Mouse (Mus musculus): ENCODE results near the gene Doc2b.

The Doc2b gene

GRCm38 (mm10) chr11:75796029-75796445 is at the start of gene Doc2b:
Gene Doc2b (minus strand): TSS chr11:75796049.
- DNase-seq, result peak; percentile 12

GRCm38 (mm10) chr11:75842904-75843619 is 47.2 kb upstream of the Doc2b start:
- no peak for DNase-seq

- no peak for DNase-seq
These were observed 45.7 kb upstream of the Doc2b start for GRCm38 (mm10) chr11:75841503-75841902.

- no peak for DNase-seq
These were observed 43.9 kb upstream of the Doc2b start for GRCm38 (mm10) chr11:75839536-75840430.

- DNase-seq, result peak; percentile 10
These were observed 43.1 kb upstream of the Doc2b start for GRCm38 (mm10) chr11:75838861-75839426.

- DNase-seq, result peak; percentile 19
These were observed 40.4 kb upstream of the Doc2b start for GRCm38 (mm10) chr11:75836240-75836610.

GRCm38 (mm10) chr11:75835587-75836239 is 39.9 kb upstream of the Doc2b start:
- DNase-seq, result peak; percentile 13

GRCm38 (mm10) chr11:75833081-75833480 is 37.2 kb upstream of the Doc2b start:
- DNase-seq, result no peak

GRCm38 (mm10) chr11:75830386-75830785 is 34.5 kb upstream of the Doc2b start:
- DNase-seq, result no peak

- DNase-seq, result peak; percentile 10
These were observed 31.6 kb upstream of the Doc2b start for GRCm38 (mm10) chr11:75827414-75827813.

GRCm38 (mm10) chr11:75823506-75823905 is 27.7 kb upstream of the Doc2b start:
- no peak for DNase-seq

- no peak for DNase-seq
These were observed 17.2 kb upstream of the Doc2b start for GRCm38 (mm10) chr11:75813085-75813484.

- DNase-seq, result no peak
These were observed 16.1 kb upstream of the Doc2b start for GRCm38 (mm10) chr11:75811900-75812299.

GRCm38 (mm10) chr11:75810526-75810925 is 14.7 kb upstream of the Doc2b start:
- DNase-seq, result no peak

- DNase-seq, result no peak
These were observed 11.6 kb upstream of the Doc2b start for GRCm38 (mm10) chr11:75807486-75807885.

- no peak for DNase-seq
These were observed 6.1 kb upstream of the Doc2b start for GRCm38 (mm10) chr11:75801771-75802550.

GRCm38 (mm10) chr11:75801369-75801768 is 5.5 kb upstream of the Doc2b start:
- DNase-seq, result no peak

- no peak for DNase-seq
These were observed 842 bp upstream of the Doc2b start for GRCm38 (mm10) chr11:75796536-75797246.

GRCm38 (mm10) chr11:75795321-75795636 is 570 bp downstream of the Doc2b start:
- DNase-seq, result no peak

- DNase-seq, result no peak
These were observed 1.1 kb downstream of the Doc2b start for GRCm38 (mm10) chr11:75794602-75795320.

GRCm38 (mm10) chr11:75793351-75793750 is 2.5 kb downstream of the Doc2b start:
- no peak for DNase-seq

Data from thymus, postnatal 14 days (tissue).